In genomic region chr13:55210193-55210970, GRCm38 (mm10) we compare ENCODE assay signal across 8 mouse cellular contexts. TPM values are rescaled to one million over a fixed set of nuclear protein-coding genes. Genes with fewer than 3 reads are reported as not detected.
DNase-seq lines count a peak whose midpoint lies in the region; ATAC-seq and TF ChIP-seq lines count a peak whose summit lies in the region.

No protein-coding gene starts in this region.

- H3K27me3 ChIP-seq in forebrain, embryonic 16.5 days (replicated peaks; ENCODE audit: control insufficient read depth, insufficient read depth, low read length), result no peaks in the 10 kb centered on the region
- no peaks in the 10 kb centered on the region for H3K27me3 ChIP-seq in lung, postnatal 0 days (replicated peaks; ENCODE audit: insufficient read depth, low read length)

- peak; percentile 22 for DNase-seq in WW6 (ENCODE audit: low read depth, low spot score)
- DNase-seq in cerebellum, adult 8-10 months, result peak; percentile 68
- peak; percentile 28 for DNase-seq in heart, postnatal 25 days (ENCODE audit: low spot score)
- no peak for DNase-seq in layer of hippocampus, adult 2 months (ENCODE audit: low spot score in 2 of 2)
- DNase-seq in lung, postnatal 0 days (ENCODE audit: low spot score), result peak; percentile 74
- DNase-seq in ovary, adult 18-20 months (ENCODE audit: low spot score), result peak; percentile 33
- peak; percentile 71 to 72 for DNase-seq in urinary bladder, postnatal 4 days (ENCODE audit: low spot score in 2 of 2)

- peak overlapping the region; percentile 76 for H3K4me2 ChIP-seq in forebrain, embryonic 16.5 days (ENCODE audit: low read length)
- H3K4me2 ChIP-seq in lung, postnatal 0 days (replicated peaks; ENCODE audit: low read depth, low read length), result peak overlapping the region; percentile 81

- peak; percentile 48 for TF ChIP-seq CTCF in layer of hippocampus, adult 2 months (conservative IDR thresholded peaks at IDR 0.05)
- TF ChIP-seq CTCF in lung, postnatal 0 days (IDR thresholded peaks at IDR 0.05), result peak; percentile 53

- 1% methylated on average over 71 of the region's 77 CpGs for WGBS in forebrain, embryonic 16.5 days
- WGBS in lung, postnatal 0 days, result 1% methylated on average over 36 of the region's 77 CpGs

- peak overlapping the region; percentile 92 for H3K9ac ChIP-seq in forebrain, embryonic 16.5 days (replicated peaks; ENCODE audit: low read depth, low read length)
- H3K9ac ChIP-seq in lung, postnatal 0 days (replicated peaks; ENCODE audit: low read depth), result peak overlapping the region; percentile 88

- H3K4me3 ChIP-seq in forebrain, embryonic 16.5 days (replicated peaks; ENCODE audit: low read length), result peak overlapping the region; percentile 85
- peak overlapping the region; percentile 51 for H3K4me3 ChIP-seq in layer of hippocampus, adult 2 months
- H3K4me3 ChIP-seq in lung, postnatal 0 days (ENCODE audit: low read depth, low read length), result peak overlapping the region; percentile 75

- TF ChIP-seq EP300 in lung, postnatal 0 days (IDR thresholded peaks at IDR 0.05), result no peak

- no peaks in the 10 kb centered on the region for H3K36me3 ChIP-seq in forebrain, embryonic 16.5 days (ENCODE audit: control insufficient read depth, insufficient read depth)
- H3K36me3 ChIP-seq in lung, postnatal 0 days (ENCODE audit: insufficient read depth, low read length), result no peaks in the 10 kb centered on the region

- no peaks in the 10 kb centered on the region for H3K9me3 ChIP-seq in forebrain, embryonic 16.5 days (ENCODE audit: control insufficient read depth, low read length)
- no peaks in the 10 kb centered on the region for H3K9me3 ChIP-seq in lung, postnatal 0 days (ENCODE audit: low read length)

- H3K4me1 ChIP-seq in forebrain, embryonic 16.5 days (replicated peaks; ENCODE audit: control insufficient read depth, insufficient read depth, low read length), result peaks cover 36% of the 10 kb centered on the region
- H3K4me1 ChIP-seq in lung, postnatal 0 days (ENCODE audit: insufficient read depth, low read depth, low read length), result peaks cover 13% of the 10 kb centered on the region; the same call in 1 of the 2 replicates

- H3K27ac ChIP-seq in forebrain, embryonic 16.5 days (ENCODE audit: low read length), result peak overlapping the region; percentile 97
- peak overlapping the region; percentile 99 for H3K27ac ChIP-seq in layer of hippocampus, adult 2 months
- peak overlapping the region; percentile 98 for H3K27ac ChIP-seq in lung, postnatal 0 days (ENCODE audit: low read length)

- ATAC-seq in forebrain, embryonic 16.5 days, result peak; percentile 29
- peak; percentile 39 for ATAC-seq in lung, postnatal 0 days

- intact Hi-C loops in heart, postnatal 25 days (cut with DNase I), result loop anchor here (5.0 kb wide), 1 partner anchor 47 kb away; no protein-coding TSS in a partner anchor

RNA-seq across cellular contexts. Expression of gene Nsd1, which starts 0.8 kb away (rescaled TPM):
- polyA plus RNA-seq in forebrain, embryonic 16.5 days (2015; fragmentation: Nextera tagmentation; extraction: Ambion mirVana), result 52.4 and 53.1 TPM in 2 replicates
- 10 to 100 TPM; 59.1 to 65.4 TPM for total RNA-seq in heart, postnatal 25 days (2021)
- 100 to 1,000 TPM; 125 to 131 TPM for total RNA-seq in layer of hippocampus, adult 2 months (2021)
- 52.4 and 55.7 TPM in 2 replicates for polyA plus RNA-seq in lung, postnatal 0 days (2015; fragmentation: Nextera tagmentation; extraction: Ambion mirVana)

RNA-seq across cellular contexts. Expression of gene Fgfr4, which starts 57.9 kb away (rescaled TPM):
- polyA plus RNA-seq in forebrain, embryonic 16.5 days (2015; fragmentation: Nextera tagmentation; extraction: Ambion mirVana), result 0.67 and 1.4 TPM in 2 replicates
- under 1 TPM; 0.11 to 0.44 TPM for total RNA-seq in heart, postnatal 25 days (2021)
- total RNA-seq in layer of hippocampus, adult 2 months (2021), result under 1 TPM; 0.36 to 0.42 TPM
- 18.9 and 19.3 TPM in 2 replicates for polyA plus RNA-seq in lung, postnatal 0 days (2015; fragmentation: Nextera tagmentation; extraction: Ambion mirVana)

Comparison
In these comparisons a context has a peak if more than half of its experiments do, and no peak if none do; other contexts are left out.
1. DNase-seq: peak in WW6 (single experiment), cerebellum, adult 8-10 months (single experiment), heart, postnatal 25 days (single experiment), lung, postnatal 0 days (single experiment), ovary, adult 18-20 months (single experiment) and urinary bladder, postnatal 4 days (2 of 2); none in layer of hippocampus, adult 2 months (0 of 2).
2. Peak in every context shown above with its lines, with median percentiles within 50 percentile points of each other: H3K27ac ChIP-seq and H3K4me3 ChIP-seq.